Mouse (Mus musculus) testis, adult 2 months (tissue): ENCODE results near the gene Vmn1r223. TPM values are rescaled to one million over a fixed set of nuclear protein-coding genes. Genes with fewer than 3 reads are reported as not detected.

Experiments
- H3K27ac ChIP-seq: fragments of 200-500 bp; 2 replicates; pipeline ENCODE4 v1.5.1; 2012; ENCODE audit warnings: low read depth, low read length; ENCODE audit not compliant: control insufficient read depth, insufficient read depth
- H3K27me3 ChIP-seq: fragments of 200-500 bp; 2 replicates; pipeline ENCODE4 v1.6.1; 2012; ENCODE audit warnings: mild to moderate bottlenecking, low read length, moderate library complexity; ENCODE audit not compliant: control insufficient read depth, insufficient read depth
- H3K36me3 ChIP-seq: fragments of 200-500 bp; 2 replicates; pipeline ENCODE4 v1.6.1; 2012; ENCODE audit warnings: mild to moderate bottlenecking, low read length; ENCODE audit not compliant: control insufficient read depth, insufficient read depth
- H3K4me1 ChIP-seq: fragments of 200-500 bp; 2 replicates; pipeline ENCODE4 v1.6.1; 2012; ENCODE audit warnings: low read length; ENCODE audit not compliant: control insufficient read depth, insufficient read depth
- H3K4me3 ChIP-seq: fragments of 200-500 bp; 2 replicates; pipeline ENCODE4 v1.5.1; 2012; ENCODE audit warnings: low read depth, mild to moderate bottlenecking, low read length, moderate library complexity, mixed read lengths; ENCODE audit not compliant: control insufficient read depth
- CTCF ChIP-seq: fragments of 200-500 bp; IDR thresholded peaks from 2 replicates; pipeline ENCODE4 v1.5.1; 2012; ENCODE audit warnings: low read depth, mild to moderate bottlenecking, inconsistent platforms, low read length, moderate library complexity; ENCODE audit not compliant: control insufficient read depth, insufficient read depth, insufficient replicate concordance
- POLR2A ChIP-seq: fragments of 200-500 bp; IDR thresholded peaks from 2 replicates; pipeline ENCODE4 v1.6.1; 2012; ENCODE audit warnings: low read depth, mild to moderate bottlenecking, inconsistent platforms, low read length, moderate library complexity; ENCODE audit not compliant: control insufficient read depth
- polyA plus RNA-seq: library from polyadenylated mRNA; depleted of rRNA; stranded (reverse); fragments of >200 nt; gene quantifications from 2 replicates; pipeline ENCODE4 v1.2.3, GENCODE M21; 2012; rRNA removed

Vmn1r223 gene
- polyA plus RNA-seq, 1 experiment = not detected

GRCm38 (mm10) chr13:23298445-23299232 lies 51.7 kb downstream of the Vmn1r223 start:
- H3K4me1 ChIP-seq = peaks cover 6% of the 10 kb centered on the region
- no peak overlapping the region for H3K4me3 ChIP-seq
- TF ChIP-seq POLR2A (no peak), CTCF (no peak)
- H3K27ac ChIP-seq = no peak overlapping the region
- no peaks in the 10 kb centered on the region for H3K36me3 ChIP-seq
- no peaks in the 10 kb centered on the region for H3K27me3 ChIP-seq

GRCm38 (mm10) chr13:23299276-23299998 lies 52.5 kb downstream of the Vmn1r223 start:
- Histone ChIP-seq H3K4me1 (peaks cover 6% of the 10 kb centered on the region), H3K27me3 (no peaks in the 10 kb centered on the region), H3K36me3 (no peaks in the 10 kb centered on the region), H3K27ac (no peak overlapping the region), H3K4me3 (no peak overlapping the region)
- TF ChIP-seq POLR2A = no peak
- TF ChIP-seq CTCF = no peak

- no peaks in the 10 kb centered on the region for H3K36me3 ChIP-seq
- no peak overlapping the region for H3K27ac ChIP-seq
- H3K4me3 ChIP-seq = no peak overlapping the region
- TF ChIP-seq POLR2A (no peak), CTCF (no peak)
- H3K27me3 ChIP-seq = no peaks in the 10 kb centered on the region
- H3K4me1 ChIP-seq = peaks cover 6% of the 10 kb centered on the region
Measured at GRCm38 (mm10) chr13:23299999-23300341, 53.0 kb downstream of the Vmn1r223 start.

Other genes starting within 250 kb of the Vmn1r223 start
- gene Vmn1r213, start 239.5 kb upstream of the Vmn1r223 start, polyA plus RNA-seq = not detected in 2 replicates
- not detected in 2 replicates for gene Vmn1r214, start 216.7 kb upstream of the Vmn1r223 start, polyA plus RNA-seq
- gene Vmn1r215, start 179.1 kb upstream of the Vmn1r223 start, polyA plus RNA-seq = not detected in 2 replicates
- not detected in 2 replicates for gene Vmn1r217, start 128.9 kb upstream of the Vmn1r223 start, polyA plus RNA-seq
- not detected in 2 replicates for gene Vmn1r218, start 114.0 kb upstream of the Vmn1r223 start, polyA plus RNA-seq
- not detected in 2 replicates for gene Vmn1r219, start 87.8 kb upstream of the Vmn1r223 start, polyA plus RNA-seq
- gene Vmn1r220, start 59.2 kb upstream of the Vmn1r223 start, polyA plus RNA-seq = not detected in 2 replicates
- gene Vmn1r221, start 33.0 kb upstream of the Vmn1r223 start, polyA plus RNA-seq = not detected in 2 replicates
- gene Vmn1r222, start 11.2 kb upstream of the Vmn1r223 start, polyA plus RNA-seq = 0.06 TPM in 1 of 2 replicates, not detected in the other
- gene Zfp322a, start 122.1 kb downstream of the Vmn1r223 start, polyA plus RNA-seq = 1.1 and 1.8 TPM in 2 replicates
- gene Abt1, start 176.7 kb downstream of the Vmn1r223 start, polyA plus RNA-seq = 2.0 TPM in 2 replicates
- 0.05 and 0.26 TPM in 2 replicates for gene Btn1a1, start 218.8 kb downstream of the Vmn1r223 start, polyA plus RNA-seq
- gene Btn2a2, start 241.7 kb downstream of the Vmn1r223 start, polyA plus RNA-seq = 0.08 and 0.21 TPM in 2 replicates